Mouse (Mus musculus) frontal cortex, postnatal 10 days (tissue): ENCODE results near the gene Anxa11.
"Not testable (repeated sequence)": the region's sequence is repeated elsewhere in the genome, so short reads cannot be mapped to it uniquely, and the experiment has no call there.

Experiments used
- DNase-seq, 2 experiments: peaks; one replicate each; pipeline ENCODE4 v3.0.0; 2022; ENCODE audit warnings: low spot score in 2 of 2, mixed read lengths in 1 of 2

Anxa11 gene

DNA sequence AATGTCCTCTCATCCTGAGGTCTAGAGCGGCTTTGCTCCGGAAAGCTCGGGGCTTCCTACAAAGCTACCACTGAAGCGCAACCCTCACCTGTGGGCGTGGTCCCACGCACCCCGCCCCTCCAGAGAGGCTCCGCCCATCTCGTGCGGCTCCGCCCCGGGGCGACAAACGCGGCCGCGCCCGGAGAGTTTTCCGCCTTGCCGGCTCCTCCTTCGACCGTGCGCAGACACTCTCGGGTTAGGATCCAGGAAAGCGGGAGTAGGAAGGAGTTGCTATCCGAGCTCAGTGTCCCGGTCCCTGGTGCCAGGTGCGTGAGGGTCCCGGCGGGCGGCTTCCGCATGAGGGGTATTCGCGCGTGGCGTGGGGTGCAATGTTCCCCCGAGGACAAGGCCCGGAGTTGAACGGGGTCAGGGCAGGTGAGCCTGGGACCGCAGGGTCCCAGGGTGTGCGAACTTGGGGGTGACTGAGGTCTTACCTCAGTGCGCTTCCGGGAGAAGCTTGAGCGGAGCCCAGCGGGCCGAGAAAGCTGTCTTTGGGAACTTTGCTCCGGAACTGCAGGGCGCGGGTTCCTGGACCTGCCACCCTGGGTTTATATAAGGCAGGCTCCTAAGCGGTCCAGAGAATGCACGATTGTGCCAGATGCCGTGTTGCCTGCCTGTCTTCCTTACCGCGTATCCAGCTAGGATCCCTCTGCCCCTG lies at the start of gene Anxa11:
Gene Anxa11, plus strand, starts transcription at position 166 of the 697 bp plus-strand sequence.
- DNase-seq: peak; percentile 16 to 44

DNA sequence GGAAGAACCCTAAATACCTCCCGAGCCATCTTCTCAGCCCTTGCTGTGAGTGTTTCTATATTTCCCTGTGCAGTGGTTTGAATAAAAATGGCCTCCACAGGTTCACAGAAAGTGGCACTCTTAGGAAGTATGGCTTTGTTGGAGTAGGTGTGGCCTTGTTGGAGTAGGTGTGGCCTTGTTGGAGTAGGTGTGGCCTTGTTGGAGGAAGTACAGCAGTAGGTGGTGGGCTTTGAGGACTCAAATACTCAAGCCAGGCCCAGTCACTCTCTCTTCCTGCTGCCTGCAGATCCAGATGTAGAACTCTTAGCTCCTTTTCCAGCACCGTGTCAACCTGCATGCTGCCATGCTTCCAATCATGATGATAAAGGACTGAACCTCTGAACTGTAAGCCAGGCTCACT lies 47.6 kb upstream of the Anxa11 start:
- no peak for DNase-seq

DNA sequence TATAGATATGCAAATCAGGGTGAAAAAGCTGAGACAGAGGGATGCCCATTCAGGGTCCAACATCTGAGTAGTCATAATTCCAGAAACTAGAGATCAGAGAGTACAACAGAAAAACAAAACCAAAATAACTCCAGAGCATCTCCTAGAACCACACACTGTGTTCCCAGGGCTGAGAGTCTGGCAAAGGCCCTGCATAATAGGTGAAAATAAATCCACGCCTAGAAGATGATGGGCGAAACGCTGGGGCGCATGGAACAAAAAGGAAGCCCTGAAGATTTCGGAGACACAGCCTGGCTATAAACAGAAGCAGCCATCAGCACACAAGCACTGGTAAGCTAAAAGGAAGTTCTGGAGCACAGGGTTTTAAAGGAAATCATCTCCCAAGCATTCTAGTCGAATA lies 46.9 kb upstream of the Anxa11 start:
- DNase-seq: no peak

GRCm38 (mm10) chr14:25795561-25796174 lies 46.3 kb upstream of the Anxa11 start:
- no peak for DNase-seq

DNA sequence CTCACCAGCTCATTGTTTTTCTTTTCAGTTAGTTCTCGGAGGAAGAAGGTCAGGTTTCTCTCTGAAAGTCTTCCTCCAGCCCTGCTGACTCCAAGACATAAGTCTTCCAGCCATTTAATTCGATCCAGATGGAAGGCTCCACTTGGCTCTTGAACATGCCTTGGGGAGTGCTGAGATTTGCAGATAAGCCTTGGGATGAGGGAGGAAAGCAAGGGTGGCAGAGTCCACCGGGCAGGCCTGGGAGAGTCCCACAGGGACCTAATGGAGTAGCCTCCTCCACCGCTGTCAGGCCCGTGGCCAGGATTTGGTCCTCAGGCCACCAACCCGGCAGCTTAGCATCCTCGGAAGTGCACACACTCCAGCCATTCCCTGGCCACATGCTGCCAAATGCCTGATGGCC lies 45.3 kb upstream of the Anxa11 start:
- no peak for DNase-seq

GRCm38 (mm10) chr14:25800166-25800960 lies 41.6 kb upstream of the Anxa11 start:
- peak; percentile 48 to 74 for DNase-seq

DNA sequence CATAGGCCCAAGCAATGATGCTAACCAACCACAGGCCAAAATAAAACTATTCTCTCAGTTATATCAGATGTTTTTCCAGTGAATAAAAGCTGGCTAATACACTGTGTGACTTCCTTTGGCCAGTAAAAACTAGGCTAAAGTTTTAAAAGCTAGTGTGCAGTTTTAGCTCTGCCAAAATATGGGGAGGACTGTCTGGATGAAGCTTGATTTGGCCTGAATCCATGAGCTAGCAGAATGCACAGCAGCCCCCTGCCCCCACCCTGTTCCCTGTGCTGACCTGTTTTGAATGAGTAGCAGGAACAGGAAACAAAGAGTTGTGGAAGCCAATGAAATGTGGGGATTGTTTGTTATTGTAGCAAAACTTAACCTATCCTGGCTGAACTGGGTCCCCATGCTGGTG lies 39.4 kb upstream of the Anxa11 start:
- DNase-seq: no peak

GRCm38 (mm10) chr14:25803246-25803809 lies 38.6 kb upstream of the Anxa11 start:
- DNase-seq: no peak

DNA sequence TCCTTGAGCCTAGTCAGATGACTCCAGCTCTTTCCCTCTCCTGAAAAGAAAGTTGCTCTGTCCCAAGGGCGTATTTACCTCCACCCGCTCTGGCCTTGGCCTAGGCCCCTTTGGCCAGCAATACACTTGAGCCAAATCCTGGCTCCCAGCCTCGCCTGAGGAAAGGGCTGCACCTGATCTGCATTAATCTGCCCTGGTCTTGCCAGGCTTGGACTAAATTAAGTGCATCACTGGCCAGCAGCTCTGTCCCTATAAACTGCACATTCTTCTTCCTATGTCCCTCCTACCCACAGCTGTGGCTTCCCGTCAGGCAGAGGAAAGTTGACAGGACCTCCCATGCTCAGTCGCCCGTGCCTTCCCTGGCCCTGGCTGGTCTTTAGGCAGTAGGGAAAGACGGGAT lies 36.1 kb upstream of the Anxa11 start:
- DNase-seq: peak; percentile 40 to 42

GRCm38 (mm10) chr14:25806561-25806960 lies 35.4 kb upstream of the Anxa11 start:
- no peak for DNase-seq

DNA sequence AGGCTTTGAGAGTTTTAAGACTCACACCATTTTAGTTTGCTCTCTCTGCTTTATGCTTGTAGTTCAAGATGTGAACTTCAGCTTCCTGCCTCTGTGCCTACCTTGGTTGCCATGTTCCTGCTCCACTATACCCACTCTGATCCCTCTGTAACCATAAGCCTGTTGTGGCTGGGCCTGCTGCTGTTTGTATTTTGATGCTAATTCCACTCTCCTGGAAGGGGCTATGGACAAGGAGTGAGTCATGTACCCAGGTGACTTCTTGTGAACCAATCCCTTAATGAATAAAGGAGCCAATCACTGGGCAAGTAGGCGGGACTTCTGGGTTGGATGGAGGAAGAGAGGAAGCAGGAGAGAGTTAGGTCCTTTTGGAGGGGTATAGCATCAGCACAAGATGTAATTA lies 30.9 kb upstream of the Anxa11 start:
- not testable (repeated sequence) for DNase-seq

- DNase-seq: no peak
Observed at GRCm38 (mm10) chr14:25814140-25814539, 27.8 kb upstream of the Anxa11 start.

DNA sequence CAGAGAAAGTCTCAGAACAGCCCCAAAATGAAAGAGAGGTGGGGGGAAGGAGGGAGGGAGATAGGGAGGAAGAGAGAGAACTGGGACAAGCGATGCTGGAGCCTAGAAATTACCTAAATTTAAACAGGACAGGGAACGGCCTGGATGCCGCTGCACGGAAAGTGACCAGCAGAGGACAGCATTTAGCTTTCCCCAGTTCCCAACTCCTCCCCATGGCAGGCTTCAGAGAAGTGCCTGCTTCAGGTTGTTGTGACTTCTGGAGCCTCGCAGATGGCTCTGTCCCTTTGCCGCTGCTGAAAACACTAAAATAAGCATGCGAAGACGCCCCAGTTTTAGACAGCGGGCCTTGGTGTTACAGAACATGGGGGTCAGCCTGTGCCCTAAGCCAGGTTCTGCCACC lies 25.5 kb upstream of the Anxa11 start:
- DNase-seq: peak; percentile 33 to 55

DNA sequence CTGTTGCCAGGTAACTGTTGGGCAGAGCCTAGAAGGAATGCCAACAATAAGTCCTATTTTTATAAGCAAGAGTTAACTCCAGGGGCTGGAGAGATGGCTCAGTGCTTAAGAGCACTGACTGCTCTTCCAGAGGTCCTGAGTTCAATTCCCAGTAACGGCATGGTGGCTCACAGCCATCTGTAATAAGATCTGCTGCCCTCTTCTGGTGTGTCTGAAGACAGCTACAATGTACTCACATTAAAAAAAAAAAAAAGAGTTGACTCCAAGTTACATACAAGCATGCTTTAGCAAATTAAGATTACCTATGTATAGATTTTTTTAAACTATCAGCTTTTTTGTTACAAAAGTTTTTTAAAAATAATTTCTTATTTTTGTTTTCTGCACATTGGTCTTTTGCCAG lies 19.4 kb upstream of the Anxa11 start:
- no peak for DNase-seq

GRCm38 (mm10) chr14:25824995-25825394 lies 17.0 kb upstream of the Anxa11 start:
- no peak for DNase-seq

DNA sequence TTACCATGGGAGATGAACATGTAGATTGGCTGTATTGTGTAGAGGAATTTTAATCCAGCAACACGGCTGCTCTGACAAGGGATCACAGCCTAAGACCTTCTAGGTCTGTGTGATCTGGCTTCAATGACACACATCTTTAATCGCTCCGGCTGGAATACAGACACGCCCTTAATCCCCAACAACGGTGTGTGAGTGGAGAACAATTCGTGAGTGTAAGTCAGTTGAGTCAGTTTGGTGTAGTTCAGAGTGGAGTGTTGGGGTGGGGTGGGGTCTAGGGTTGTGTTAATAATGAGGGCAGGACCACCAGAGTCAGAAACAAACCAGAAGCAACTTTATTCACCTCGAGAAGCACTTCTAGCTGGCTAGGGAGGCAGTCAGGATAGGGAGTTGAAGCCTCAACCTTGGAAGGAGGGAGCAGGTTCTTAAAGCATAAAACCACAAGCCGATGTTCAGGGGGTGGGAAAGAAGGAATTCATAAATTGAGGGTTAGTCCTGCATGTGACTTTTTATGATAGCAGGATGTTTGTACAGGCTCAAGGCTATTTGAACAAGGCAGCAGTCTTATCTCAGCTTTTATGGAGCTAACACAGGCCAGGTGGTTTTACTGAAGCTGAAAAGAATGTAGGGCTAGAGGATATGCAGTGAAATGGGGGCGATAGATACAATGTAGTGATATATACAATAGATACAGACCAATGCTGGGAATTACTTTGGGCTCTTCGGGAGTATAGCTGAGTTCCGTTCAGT lies 15.9 kb upstream of the Anxa11 start:
- no peak for DNase-seq

GRCm38 (mm10) chr14:25826866-25827265 lies 15.1 kb upstream of the Anxa11 start:
- no peak for DNase-seq

- no peak for DNase-seq
Observed at GRCm38 (mm10) chr14:25831332-25831731, 10.6 kb upstream of the Anxa11 start.

DNA sequence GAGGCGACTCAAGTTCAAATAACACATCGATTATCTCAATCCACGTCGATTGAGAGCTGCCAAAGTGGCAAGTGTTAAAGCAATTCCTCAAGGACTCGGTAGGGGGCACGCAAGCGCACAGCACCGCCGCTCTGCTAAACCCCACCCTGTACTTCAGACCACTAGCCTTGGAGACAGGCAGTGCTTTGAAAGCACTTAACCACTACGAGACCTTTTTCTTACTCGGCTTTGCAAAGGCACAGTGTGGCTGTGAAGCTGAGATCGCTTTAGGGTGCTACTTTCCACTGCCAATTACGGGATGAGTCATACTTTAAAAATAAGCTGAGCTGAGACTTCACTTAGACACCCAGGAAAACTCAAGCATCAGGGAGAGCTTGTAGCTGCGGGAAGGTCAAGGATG lies 9.7 kb upstream of the Anxa11 start:
- DNase-seq: peak; percentile 50 to 56

DNA sequence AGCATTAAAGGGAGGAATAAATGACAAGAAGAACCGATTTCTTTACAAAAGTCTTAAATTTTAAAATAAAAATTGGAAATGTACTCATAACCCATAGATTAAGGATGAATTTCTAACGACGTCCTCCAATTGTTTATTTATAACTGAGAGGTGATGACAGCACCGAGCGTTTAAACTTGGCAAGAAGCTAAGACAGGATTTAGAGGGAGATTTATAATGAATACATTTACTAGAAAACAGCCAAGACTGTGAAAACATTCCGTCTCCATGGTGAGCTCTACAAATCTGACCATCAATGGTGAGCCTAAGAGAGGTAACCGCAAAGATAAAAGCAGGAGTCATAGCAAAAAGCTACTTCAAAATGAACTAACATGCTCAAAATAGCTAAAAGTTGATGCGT lies 3.5 kb upstream of the Anxa11 start:
- no peak for DNase-seq

DNA sequence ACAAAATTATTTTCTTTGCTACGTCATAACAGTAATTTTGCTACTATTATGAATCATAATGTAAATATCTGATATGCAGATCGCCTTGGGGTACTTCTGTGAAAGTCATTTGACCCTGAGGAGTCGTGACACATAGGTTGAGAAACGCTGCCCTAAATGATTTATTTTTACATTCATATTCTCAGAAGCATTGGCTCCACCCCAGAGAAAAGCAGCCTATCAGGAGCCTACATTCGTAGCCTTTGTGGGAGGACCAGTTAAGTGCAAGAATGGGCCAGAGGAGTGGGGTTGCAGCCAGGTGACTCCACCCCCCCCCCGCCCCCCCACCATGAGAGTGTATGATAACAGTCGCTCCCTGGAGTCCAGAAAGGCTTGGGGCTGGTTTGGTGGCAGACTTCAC lies 2.2 kb upstream of the Anxa11 start:
- DNase-seq: no peak

DNA sequence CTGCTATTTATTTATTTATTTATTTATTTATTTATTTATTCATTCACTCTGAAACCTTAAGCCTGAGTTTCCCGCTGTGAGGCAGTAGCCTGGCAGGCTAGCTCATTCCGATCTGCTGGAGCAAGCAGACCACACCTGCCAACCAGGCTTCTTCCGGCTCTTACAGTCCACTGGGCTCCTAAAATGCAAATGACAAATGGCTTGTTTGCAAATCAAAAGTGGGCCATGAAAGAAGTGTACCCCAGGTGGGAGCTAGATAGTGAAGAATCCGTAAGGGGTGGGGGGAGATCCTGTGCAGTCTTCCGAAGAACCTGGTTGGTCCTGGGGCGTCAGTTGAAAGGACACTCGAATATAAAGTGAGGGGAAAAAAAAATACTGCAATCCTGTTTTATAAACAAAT lies 995 bp upstream of the Anxa11 start:
- no peak for DNase-seq
